Mouse (Mus musculus) liver, adult 2 months (tissue): ENCODE measurements around the gene Esm1. TPM values are rescaled to one million over a fixed set of nuclear protein-coding genes. Genes with fewer than 3 reads are reported as not detected.
"Not testable (repeated sequence)": the region's sequence is repeated elsewhere in the genome, so short reads cannot be mapped to it uniquely, and the experiment has no call there.

Experiments
- DNase-seq: peaks from one replicate; pipeline ENCODE4 v3.0.0-alpha.2; 2011; ENCODE audit warnings: low read depth, low spot score; ENCODE audit errors: extremely low read depth
- H3K27ac ChIP-seq: fragments of 200-500 bp; replicated peaks from 2 replicates; pipeline ENCODE4 v1.5.1; 2012; ENCODE audit warnings: low read depth, mild to moderate bottlenecking, control low read depth, inconsistent platforms, low read length; ENCODE audit not compliant: insufficient read depth
- H3K27me3 ChIP-seq: fragments of 200-500 bp; 2 replicates; pipeline ENCODE4 v1.6.1; 2012; ENCODE audit warnings: mild to moderate bottlenecking, moderate library complexity, low read length, inconsistent platforms; ENCODE audit not compliant: control insufficient read depth, insufficient read depth
- H3K36me3 ChIP-seq: fragments of 200-500 bp; 2 replicates; pipeline ENCODE4 v1.6.1; 2012; ENCODE audit warnings: low read length, inconsistent platforms; ENCODE audit not compliant: control insufficient read depth, insufficient read depth
- H3K4me1 ChIP-seq: fragments of 200-500 bp; 2 replicates; pipeline ENCODE4 v1.6.1; 2011; ENCODE audit warnings: low read length; ENCODE audit not compliant: control insufficient read depth, insufficient read depth
- H3K4me3 ChIP-seq: fragments of 200-500 bp; 2 replicates; pipeline ENCODE4 v1.5.1; 2011; ENCODE audit warnings: low read depth, mild to moderate bottlenecking, control low read depth, low read length, moderate library complexity; ENCODE audit not compliant: insufficient read depth
- H3K79me2 ChIP-seq: fragments of 200-500 bp; 2 replicates; pipeline ENCODE4 v1.6.1; 2012; ENCODE audit warnings: inconsistent platforms, mild to moderate bottlenecking, low read length, moderate library complexity; ENCODE audit not compliant: control insufficient read depth, insufficient read depth
- H3K9ac ChIP-seq: fragments of 200-500 bp; 2 replicates; pipeline ENCODE4 v1.6.1; 2012; ENCODE audit warnings: low read depth, mild to moderate bottlenecking, control low read depth, inconsistent platforms, low read length
- CTCF ChIP-seq: fragments of 200-500 bp; IDR thresholded peaks from 2 replicates; pipeline ENCODE4 v1.5.1; 2011; ENCODE audit warnings: low read depth, low read length, control low read depth
- POLR2A ChIP-seq: fragments of 200-500 bp; IDR thresholded peaks from 2 replicates; pipeline ENCODE4 v1.6.1; 2011; ENCODE audit warnings: low read length, control low read depth; ENCODE audit not compliant: insufficient read depth; ENCODE audit errors: extremely low read depth
- WGBS: fragments of 180-500 bp; shearing (Covaris S2); methylation state at CpG from one replicate; pipeline ENCODE4 v1.1.7; 2018; 5-methylcytosine and 5-hydroxymethylcytosine counted together
- polyA plus RNA-seq: library from polyadenylated mRNA; depleted of rRNA; stranded (reverse); fragments of >200 nt; gene quantifications from 2 replicates; pipeline ENCODE4 v1.2.3, GENCODE M21; 2012
- total RNA-seq: library from RNA; depleted of rRNA; stranded (reverse); fragments of >200 nt; gene quantifications from 2 replicates; pipeline ENCODE4 v1.2.3, GENCODE M21; 2014

The Esm1 gene
- total and polyA plus RNA-seq, 2 experiments, result 0.35 to 0.55 TPM

DNA sequence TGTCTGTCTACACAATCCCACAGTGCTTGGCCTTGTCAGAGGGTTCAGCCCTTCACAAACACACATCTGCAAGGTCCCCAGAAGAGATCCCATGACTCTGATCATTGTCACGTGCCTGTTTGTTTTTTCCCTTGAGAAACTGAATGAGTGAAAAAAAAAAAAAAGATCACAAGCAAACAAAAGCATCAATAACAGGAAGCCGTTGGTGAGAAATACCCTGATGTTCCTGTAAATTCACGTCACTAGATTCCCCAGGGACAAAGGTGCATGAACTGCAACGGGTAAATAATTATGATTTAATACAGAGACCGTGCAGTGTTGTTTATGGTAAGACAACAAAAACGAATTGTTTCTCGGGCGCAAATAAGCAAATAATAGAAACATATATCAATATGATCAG lies 35.6 kb downstream of the Esm1 start:
- TF ChIP-seq CTCF (no peak), POLR2A (no peak)
- H3K4me3 ChIP-seq, result no peak overlapping the region
- H3K36me3 ChIP-seq, result no peaks in the 10 kb centered on the region
- H3K9ac ChIP-seq, result no peak overlapping the region
- H3K27ac ChIP-seq, result no peak overlapping the region
- no peak for DNase-seq
- no peaks in the 10 kb centered on the region for H3K79me2 ChIP-seq
- H3K4me1 ChIP-seq, result no peaks in the 10 kb centered on the region
- H3K27me3 ChIP-seq, result no peaks in the 10 kb centered on the region
- WGBS, result 73% methylated on average over 8 of the region's 8 CpGs

DNA sequence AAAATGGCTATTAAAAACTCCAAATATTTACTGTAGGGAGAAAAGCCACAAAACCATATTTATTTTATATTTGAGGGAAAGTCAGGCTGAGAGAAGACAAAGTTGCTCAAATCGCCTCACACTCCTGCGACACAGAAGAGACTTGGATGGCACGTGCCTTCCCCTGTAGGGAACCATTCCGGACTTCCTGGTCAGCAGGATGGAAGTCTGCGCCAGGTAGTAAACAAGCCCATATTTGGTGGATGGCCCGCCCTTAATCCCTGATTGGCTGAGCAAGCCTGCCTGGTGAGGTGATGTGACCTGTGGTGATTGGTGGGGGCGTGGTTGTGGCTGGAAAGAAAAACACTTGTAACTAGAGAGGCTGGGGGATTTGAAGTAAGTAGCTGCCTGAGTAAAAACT lies 43.1 kb downstream of the Esm1 start:
- WGBS, result 91% methylated on average over 7 of the region's 7 CpGs
- H3K27me3 ChIP-seq, H3K9ac ChIP-seq, H3K27ac ChIP-seq, DNase-seq, H3K36me3 ChIP-seq, H3K79me2 ChIP-seq, H3K4me3 ChIP-seq, H3K4me1 ChIP-seq: not testable (repeated sequence)

- H3K36me3 ChIP-seq, result no peaks in the 10 kb centered on the region
- WGBS, result 91% methylated on average over 2 of the region's 2 CpGs
- DNase-seq, result no peak
- no peak overlapping the region for H3K9ac ChIP-seq
- H3K4me3 ChIP-seq, result no peak overlapping the region
- no peaks in the 10 kb centered on the region for H3K4me1 ChIP-seq
- no peak overlapping the region for H3K27ac ChIP-seq
- H3K79me2 ChIP-seq, result no peaks in the 10 kb centered on the region
- H3K27me3 ChIP-seq, result no peaks in the 10 kb centered on the region
- TF ChIP-seq CTCF (no peak), POLR2A (no peak)
Measured at GRCm38 (mm10) chr13:113256766-113257165, 47.3 kb downstream of the Esm1 start.

- 57% methylated on average over 5 of the region's 5 CpGs for WGBS
- H3K4me1 ChIP-seq, result no peaks in the 10 kb centered on the region
- TF ChIP-seq CTCF (peak; percentile 48), POLR2A (no peak)
- no peaks in the 10 kb centered on the region for H3K36me3 ChIP-seq
- H3K27me3 ChIP-seq, result no peaks in the 10 kb centered on the region
- no peaks in the 10 kb centered on the region for H3K79me2 ChIP-seq
- no peak overlapping the region for H3K9ac ChIP-seq
- H3K4me3 ChIP-seq, result no peak overlapping the region
- no peak overlapping the region for H3K27ac ChIP-seq
- no peak for DNase-seq
Measured at GRCm38 (mm10) chr13:113257190-113257589, 47.7 kb downstream of the Esm1 start.

DNA sequence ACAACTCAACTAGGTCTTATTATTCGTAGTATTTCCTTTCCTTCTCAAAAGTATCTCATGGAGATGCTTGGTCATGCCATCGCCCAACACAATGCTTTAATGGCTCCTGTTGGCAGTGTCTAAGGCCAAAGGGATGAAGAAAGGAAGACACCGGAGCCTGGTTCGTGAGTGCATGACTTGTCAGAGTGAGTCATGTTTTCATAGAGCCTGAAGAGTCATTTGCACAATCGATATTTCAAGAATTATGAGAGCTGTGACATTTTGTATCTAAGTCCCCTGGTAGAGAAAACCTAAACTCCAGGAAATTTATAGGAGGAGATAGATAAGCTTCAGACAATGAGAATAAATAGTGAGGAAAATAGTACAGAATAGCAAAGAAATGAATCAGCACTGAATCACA lies 49.8 kb downstream of the Esm1 start:
- Histone ChIP-seq H3K9ac (no peak overlapping the region), H3K79me2 (no peaks in the 10 kb centered on the region), H3K4me1 (no peaks in the 10 kb centered on the region), H3K36me3 (no peaks in the 10 kb centered on the region), H3K4me3 (no peak overlapping the region), H3K27ac (no peak overlapping the region), H3K27me3 (no peaks in the 10 kb centered on the region)
- TF ChIP-seq CTCF, result no peak
- no peak for TF ChIP-seq POLR2A
- 88% methylated on average over 5 of the region's 5 CpGs for WGBS
- DNase-seq, result no peak

DNA sequence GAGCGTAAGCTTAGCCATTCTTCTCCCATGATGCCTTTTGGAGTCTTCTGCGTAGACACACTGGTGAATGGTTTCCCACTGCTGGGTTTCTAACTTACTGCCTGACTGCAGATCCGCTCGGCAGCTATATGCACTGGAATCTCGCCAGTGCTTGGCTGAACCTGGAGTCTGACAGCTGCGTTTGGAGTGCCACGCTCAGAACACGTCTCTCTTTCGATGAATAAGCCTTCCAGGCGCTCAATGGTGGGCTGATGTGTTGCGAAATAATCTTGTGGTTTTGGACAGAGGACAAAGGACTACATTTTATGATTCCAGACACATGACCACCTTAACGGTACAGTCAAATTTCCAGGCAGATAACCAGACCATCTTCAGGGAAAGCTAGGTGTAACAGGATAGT lies 53.4 kb downstream of the Esm1 start:
- Histone ChIP-seq H3K27me3 (no peaks in the 10 kb centered on the region), H3K9ac (no peak overlapping the region), H3K27ac (no peak overlapping the region), H3K79me2 (no peaks in the 10 kb centered on the region), H3K36me3 (no peaks in the 10 kb centered on the region), H3K4me1 (no peaks in the 10 kb centered on the region), H3K4me3 (no peak overlapping the region)
- 41% methylated on average over 12 of the region's 12 CpGs for WGBS
- no peak for DNase-seq
- TF ChIP-seq POLR2A, result no peak
- TF ChIP-seq CTCF, result no peak
